Mouse (Mus musculus): ENCODE measurements at regions not wholly inside any gene's neighbourhood (a gene's known extent, or its start where the extent isn't known, plus 50 kb on each side); places are given as distances from the start of the nearest gene placed in this dataset.
A peak's percentile ranks its signal among the peaks of the same experiment; 100 is the strongest.

GRCm38 (mm10) chr2:108584799-108585198, 695.7 kb upstream of the Kif18a start:
- DNase-seq (ENCODE audit: low spot score) = peak; percentile 13

GRCm38 (mm10) chr2:108593555-108593954, 687.0 kb upstream of the Kif18a start:
- DNase-seq (ENCODE audit: low spot score) = no peak

DNA sequence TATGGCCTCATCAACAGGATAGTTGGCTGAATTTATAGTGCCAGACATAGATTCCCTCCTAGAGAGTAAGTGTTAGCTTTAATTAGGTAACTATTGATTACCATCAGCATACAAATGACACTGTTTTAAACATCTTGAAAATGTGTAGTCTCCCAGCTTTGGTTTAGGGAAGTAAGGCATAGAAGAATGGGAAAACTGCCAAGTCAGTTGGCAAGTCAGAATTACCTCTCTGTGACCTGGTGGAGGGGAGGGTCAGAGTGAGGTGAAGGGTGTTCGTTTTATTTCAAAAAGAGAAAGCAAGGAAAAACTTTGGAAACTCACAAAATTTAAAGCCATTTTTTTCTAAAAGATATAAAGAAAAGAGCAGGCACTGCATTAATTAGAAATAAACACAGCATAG, 680.2 kb upstream of the Kif18a start:
- DNase-seq (ENCODE audit: low spot score) = no peak

DNA sequence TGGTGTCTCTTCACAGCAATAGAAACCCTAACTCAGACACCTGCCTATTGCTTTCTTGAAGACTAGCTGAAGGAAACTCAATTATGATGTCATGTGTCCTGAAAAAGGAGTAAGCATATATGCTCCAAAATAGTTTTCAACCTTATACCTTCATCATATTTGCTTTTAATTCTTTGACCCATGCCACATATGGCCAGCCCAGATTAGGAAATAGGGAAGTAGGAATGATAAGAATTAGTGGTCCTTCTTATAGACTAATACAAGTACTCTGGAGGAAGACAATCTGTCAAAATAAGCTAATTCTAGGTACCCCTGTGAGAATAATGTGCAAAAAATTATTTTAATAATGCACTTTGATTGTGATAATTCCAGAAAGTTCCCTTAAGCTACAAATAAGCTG, 661.0 kb upstream of the Kif18a start:
- DNase-seq (ENCODE audit: low spot score) = no peak

DNA sequence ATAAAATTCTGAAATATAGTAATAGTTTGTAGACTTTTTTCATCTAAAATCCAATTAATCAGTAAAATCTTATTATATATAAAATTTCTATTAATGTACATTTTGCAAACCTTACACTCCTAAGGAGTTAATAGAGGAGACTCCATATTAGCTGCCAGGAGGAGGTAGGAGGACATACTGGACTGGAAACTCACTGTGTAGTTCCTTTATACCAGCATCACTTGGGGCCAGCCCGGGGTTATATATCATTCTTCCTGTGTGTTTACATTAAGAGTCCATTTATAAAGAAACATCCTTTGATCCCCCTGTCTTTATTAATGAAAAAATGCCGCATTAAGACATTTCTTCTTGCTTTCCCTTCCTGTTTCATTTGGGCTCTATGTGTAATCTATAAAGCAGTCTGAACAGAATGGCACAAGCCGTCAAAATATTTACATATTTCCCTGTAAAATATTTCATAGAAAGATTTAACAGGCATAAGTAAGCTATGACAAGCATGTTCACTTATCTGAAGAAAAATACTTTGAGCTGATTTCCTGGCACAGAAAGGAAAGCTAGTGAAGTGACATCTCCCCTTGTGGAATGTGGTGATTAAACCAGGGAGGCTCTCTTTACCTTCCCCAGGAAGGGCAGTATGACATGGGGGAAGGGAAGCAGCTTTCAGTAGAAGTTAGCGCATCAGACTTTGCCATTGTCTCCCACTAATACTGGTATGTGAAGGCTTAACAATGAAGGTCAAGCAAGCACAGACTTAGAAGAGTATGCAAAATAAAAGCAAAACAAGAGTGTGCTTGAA, 658.0 kb upstream of the Kif18a start:
- no peak for DNase-seq (ENCODE audit: low spot score)

- DNase-seq (ENCODE audit: low spot score) = no peak
Measured at GRCm38 (mm10) chr2:108635644-108636043, 644.9 kb upstream of the Kif18a start.

DNA sequence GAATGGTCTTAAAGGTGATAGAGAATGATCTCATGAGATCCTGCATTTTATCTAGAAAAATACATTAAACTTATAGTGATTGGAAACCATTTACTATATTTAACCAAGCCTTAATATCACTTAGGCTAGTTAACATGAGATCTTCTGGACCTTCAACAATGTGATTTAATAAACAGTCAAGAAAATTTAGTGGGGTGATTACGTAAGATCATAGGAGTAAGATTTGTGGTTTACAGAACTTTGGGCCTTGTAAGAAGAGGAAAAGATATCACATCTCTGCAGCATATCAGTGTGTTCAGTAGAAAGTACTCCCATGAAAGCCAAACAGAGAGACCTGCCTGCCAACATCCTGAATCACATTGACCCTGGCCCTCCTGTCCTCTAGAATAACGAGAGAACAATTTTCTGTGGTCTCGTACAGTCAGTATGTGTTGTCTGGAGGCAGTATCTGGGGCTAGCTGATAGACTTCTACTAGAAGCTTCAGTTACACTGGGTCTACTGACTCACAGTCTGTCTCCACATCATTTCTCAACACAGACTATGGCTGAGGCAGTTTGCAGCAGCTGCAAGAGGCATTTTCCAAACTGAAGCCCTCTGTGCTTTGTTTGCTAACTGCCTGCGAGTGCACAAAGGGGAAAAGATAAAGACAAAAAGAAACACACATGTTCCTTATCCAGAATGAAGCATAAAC, 619.7 kb upstream of the Kif18a start:
- no peak for DNase-seq (ENCODE audit: low spot score)

DNA sequence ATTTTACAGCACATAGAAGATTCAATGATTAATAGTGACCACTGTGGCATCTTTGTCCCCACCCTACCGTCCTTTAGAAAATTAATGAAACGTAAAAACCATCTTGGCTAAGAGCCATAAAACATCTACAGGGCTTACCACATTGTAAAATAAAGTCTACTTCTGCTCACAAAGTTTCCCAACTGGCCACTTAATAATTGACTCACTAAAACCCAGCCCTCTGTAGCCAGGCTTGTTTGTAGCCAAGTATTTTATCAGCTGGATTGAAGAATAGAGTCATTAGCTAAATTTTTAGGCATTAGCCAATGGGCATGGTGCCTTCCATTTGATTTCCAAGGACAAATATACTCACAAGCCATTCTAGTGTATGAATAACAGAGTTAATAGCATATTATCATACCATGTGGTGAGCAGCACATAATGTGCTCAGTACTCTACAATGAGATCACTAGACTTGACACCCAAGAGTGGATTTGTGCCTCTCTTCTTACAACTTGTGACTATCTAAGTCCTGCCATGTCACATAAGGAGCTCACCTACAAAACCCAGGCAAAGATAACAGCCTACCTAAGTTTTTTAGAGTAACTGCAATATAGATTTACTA, 602.7 kb upstream of the Kif18a start:
- DNase-seq (ENCODE audit: low spot score) = no peak

- no peak for DNase-seq (ENCODE audit: low spot score)
Measured at GRCm38 (mm10) chr2:108681574-108681973, 599.0 kb upstream of the Kif18a start.

- no peak for DNase-seq (ENCODE audit: low spot score)
Measured at GRCm38 (mm10) chr2:108686019-108686743, 594.4 kb upstream of the Kif18a start.

DNA sequence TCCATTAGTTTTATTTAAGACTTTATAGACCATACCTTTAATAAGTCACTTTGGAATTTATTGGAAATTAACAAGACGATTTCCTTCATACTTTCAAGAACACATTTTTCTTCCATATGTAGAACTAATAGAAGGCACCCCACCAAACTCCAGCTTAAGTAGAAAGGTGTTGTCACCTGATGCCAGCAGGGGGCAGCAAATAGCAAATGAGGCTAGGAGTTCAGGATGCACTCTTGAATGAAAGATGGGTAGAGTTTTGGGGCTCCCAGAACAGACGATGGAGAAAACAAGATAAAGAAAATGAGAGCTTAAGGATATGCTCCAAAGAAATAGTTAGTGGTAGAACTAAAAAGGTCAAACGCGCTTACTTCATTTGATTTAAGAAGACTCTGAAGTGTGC, 590.4 kb upstream of the Kif18a start:
- peak; percentile 28 for DNase-seq (ENCODE audit: low spot score)

- DNase-seq (ENCODE audit: low spot score) = no peak
Measured at GRCm38 (mm10) chr2:108691156-108692007, 589.2 kb upstream of the Kif18a start.

GRCm38 (mm10) chr2:108701308-108701707, 579.2 kb upstream of the Kif18a start:
- DNase-seq (ENCODE audit: low spot score) = no peak

GRCm38 (mm10) chr2:108707856-108708855, 572.4 kb upstream of the Kif18a start:
- DNase-seq (ENCODE audit: low spot score) = no peak

- no peak for DNase-seq (ENCODE audit: low spot score)
Measured at GRCm38 (mm10) chr2:108742079-108742478, 538.5 kb upstream of the Kif18a start.

- no peak for DNase-seq (ENCODE audit: low spot score)
Measured at GRCm38 (mm10) chr2:108743511-108743910, 537.0 kb upstream of the Kif18a start.

DNA sequence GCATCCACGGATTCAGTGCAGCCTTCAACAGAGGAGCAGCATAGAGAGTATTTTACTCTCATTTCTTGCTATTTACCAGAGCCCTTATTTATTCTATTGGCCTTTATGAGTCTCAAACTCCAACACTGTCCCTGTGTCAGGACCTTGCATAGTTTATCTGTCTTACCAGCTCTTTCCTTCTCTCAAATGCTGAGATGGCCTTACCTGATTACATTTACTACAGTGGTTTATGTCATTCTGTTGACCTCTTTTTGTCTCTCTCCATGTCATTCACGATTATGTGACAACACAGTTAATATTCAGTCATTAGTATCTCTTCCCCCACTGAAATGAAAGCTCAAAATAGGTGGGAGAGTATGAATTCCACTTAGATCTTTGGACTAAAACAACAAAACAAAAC, 535.7 kb upstream of the Kif18a start:
- no peak for DNase-seq (ENCODE audit: low spot score)

DNA sequence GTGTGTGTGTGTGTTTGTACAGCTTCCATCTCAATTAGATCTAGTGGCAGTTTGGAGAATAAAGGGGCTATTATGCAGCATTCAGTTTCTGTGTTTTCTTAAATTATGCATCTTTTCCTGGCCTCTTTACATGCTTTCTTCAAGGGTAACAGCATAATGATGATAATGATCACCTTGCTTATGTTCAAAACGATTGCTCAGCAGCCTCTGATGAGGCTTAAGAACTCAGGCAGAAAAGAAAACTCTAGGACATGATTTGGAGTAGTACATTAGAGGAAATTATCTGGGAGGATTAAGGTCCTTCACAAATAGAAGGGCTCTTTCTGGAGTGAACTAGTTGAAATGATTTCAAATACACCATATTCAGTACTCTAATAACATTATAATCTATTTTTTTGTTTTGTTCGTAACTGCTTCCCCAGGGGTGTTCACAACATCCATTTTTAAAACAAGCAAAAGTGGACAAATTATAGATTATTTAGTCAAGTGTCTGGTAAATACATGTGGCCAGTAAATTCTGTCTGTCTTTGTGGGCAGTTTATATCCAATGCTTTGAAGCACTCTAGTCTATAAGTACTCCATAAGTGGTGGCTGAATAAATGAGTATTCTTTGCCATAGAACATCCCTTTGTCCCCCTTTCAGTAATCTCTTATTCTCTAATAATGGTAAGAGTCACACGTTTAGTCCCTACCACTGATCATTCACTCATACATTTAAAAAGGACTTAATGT, 526.9 kb upstream of the Kif18a start:
- no peak for DNase-seq (ENCODE audit: low spot score)

DNA sequence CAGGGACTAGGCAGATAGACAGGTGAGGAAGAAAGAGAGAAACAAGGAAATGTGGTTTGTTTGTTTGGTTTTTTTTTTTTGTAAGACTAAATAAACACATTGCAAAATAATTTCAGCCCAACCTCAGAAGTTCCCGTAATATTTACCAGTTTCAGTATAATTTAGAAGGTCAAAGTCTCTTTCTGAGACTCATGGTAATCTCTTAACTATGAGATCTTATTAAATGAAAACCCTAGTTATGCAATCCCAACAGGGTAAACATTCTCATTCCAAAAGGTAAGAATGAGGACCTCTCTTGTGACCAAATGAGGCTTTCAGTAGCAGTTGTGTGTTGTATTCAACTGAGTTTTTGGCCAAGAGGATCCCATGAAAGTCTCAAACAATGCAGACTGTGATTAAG, 524.7 kb upstream of the Kif18a start:
- DNase-seq (ENCODE audit: low spot score) = no peak

DNA sequence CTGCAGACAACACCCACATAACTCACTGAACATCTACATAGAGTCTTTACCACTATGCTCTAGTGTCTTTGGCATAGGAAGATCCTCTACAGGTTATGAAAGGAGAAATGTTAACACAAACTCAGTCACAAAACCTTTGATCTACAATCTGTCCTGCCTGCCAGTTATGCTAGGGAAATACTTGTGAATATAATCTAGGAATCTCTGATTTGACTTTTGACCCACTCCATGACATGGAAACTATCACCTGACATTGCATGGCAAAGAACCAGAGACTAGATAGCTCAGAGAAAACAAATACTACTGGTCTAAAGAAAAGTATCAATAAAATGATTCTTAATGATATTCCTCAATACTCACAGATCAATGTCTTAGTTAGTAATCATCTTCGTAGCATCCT, 524.3 kb upstream of the Kif18a start:
- no peak for DNase-seq (ENCODE audit: low spot score)
